Mouse (Mus musculus) heart, postnatal 36 days (tissue): ENCODE measurements around the gene Nxpe5. TPM values are rescaled to one million over a fixed set of nuclear protein-coding genes. Genes with fewer than 3 reads are reported as not detected.
"Not testable (repeated sequence)": the region's sequence is repeated elsewhere in the genome, so short reads cannot be mapped to it uniquely, and the experiment has no call there.

Experiments used
- DNase-seq, 2 experiments: peaks; one replicate each; pipeline ENCODE4 v3.0.0; 2021 to 2022
- intact Hi-C: fragments of 180-260 bp; cut with DNase I; formaldehyde crosslinking; loops from one replicate; pipeline ENCODE4 v1.15.1; 2025
- total RNA-seq, 2 experiments: library from RNA; stranded (reverse); gene quantifications; 2 replicates each; pipeline ENCODE4 v1.2.3; 2021

Nxpe5 gene
- 1 to 10 TPM in 1 of 2 experiments, under 1 TPM in 1; 0.92 to 1.9 TPM for total RNA-seq

DNA sequence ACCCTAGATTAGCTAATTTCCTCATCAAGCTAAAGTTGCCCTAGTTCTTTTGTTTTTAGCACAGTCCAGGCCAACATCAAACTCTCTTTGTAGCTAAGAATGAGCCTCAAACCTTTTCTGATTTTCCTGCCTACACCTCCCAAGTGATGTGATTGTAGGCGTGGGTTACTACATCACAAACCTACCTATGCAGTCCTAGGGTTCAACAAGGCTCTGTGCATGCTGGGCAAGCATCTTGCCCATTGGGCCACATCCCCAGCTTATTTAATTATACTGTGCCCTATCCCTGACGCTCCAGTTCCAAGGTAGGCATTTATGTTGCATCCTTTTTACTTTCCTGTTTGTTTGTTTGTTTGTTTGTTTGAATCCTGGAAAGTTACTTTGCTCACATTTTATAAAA lies at the start of gene Nxpe5:
TSS of gene Nxpe5 (plus strand) at position 199 of the 400 bp plus-strand sequence.
- intact Hi-C loops, result loop anchor here (10.0 kb wide), 1 partner anchor 249 kb away; no protein-coding TSS in a partner anchor
- DNase-seq, result no peak

DNA sequence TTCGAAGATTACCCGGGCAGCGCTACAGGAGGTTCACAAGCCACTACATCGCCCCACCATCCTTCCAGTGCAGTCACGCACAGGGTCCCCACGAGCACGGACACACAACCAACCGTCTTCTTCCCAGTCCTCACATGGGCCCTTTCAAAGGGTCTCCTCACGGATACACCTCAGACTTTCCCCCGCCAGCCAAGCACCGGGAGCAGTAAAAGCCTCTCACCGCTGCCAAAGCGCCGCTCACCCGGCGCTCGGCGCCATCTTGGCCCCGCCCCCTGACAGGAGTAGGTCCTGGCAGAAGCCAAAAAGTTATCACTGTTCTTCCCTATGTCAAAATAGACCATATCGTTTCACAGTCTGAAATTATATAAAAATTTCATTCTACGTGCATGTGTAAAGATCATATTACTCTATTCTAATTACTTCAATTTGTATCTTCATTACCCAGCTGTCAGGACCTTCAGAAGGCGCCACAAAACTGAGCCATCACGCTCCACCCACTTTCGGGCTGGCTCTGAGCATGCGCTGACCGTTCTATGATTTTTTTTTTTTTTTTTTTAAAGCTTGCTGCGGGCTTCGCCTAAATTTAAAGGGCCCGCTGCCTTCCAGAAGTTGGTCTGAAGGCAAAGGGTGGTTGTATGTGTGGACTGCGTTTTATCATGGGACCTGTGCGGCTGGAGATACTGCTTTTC lies 38.6 kb upstream of the Nxpe5 start, which contains the start of the genes Taf6 and Cnpy4:
TSS of gene Taf6 (minus strand) at position 502 of the 689 bp plus-strand sequence.
TSS of gene Cnpy4 (plus strand) at position 536 of the 689 bp plus-strand sequence.
- intact Hi-C loops, result loop anchor here (2.0 kb wide), 2 partner anchors 14 to 26 kb away; partner anchors contain the start of genes Ap4m1, Cops6 and Mcm7
- peak; percentile 83 to 87 for DNase-seq

DNA sequence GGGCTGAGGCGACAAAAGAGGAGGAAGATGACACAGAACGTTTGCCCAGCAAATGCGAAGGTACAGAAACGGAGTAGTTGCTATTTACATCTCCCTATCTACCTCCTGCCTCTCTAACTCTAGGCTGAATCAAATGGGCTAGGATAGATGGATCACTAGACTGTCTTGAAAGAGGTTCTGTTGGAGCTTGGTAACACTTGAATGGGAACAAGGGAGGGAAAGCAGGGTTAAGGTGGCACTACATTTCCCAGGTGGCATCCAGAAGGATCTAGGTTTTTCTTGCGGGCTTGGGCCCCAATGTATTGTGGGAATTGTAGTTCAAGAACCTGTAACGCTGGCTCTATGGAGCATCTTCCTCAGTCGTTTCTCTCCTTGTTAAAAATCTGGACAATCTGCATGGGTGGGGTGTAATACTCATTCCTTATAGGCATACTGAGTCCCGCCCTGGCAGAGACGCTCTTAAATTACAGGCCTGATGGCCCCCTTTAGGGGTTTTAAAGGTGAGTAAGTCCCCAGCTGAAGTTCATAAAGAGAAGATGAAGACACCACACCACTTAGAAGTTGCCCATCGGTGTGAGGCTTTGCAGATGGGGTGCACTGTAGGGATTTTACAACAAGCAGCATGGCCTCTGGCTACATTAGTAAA lies 37.9 kb upstream of the Nxpe5 start:
- intact Hi-C loops, result loop anchor here (2.0 kb wide), 2 partner anchors 15 to 27 kb away; partner anchors contain the start of genes Ap4m1, Cops6 and Mcm7
- peak; percentile 71 to 77 for DNase-seq

DNA sequence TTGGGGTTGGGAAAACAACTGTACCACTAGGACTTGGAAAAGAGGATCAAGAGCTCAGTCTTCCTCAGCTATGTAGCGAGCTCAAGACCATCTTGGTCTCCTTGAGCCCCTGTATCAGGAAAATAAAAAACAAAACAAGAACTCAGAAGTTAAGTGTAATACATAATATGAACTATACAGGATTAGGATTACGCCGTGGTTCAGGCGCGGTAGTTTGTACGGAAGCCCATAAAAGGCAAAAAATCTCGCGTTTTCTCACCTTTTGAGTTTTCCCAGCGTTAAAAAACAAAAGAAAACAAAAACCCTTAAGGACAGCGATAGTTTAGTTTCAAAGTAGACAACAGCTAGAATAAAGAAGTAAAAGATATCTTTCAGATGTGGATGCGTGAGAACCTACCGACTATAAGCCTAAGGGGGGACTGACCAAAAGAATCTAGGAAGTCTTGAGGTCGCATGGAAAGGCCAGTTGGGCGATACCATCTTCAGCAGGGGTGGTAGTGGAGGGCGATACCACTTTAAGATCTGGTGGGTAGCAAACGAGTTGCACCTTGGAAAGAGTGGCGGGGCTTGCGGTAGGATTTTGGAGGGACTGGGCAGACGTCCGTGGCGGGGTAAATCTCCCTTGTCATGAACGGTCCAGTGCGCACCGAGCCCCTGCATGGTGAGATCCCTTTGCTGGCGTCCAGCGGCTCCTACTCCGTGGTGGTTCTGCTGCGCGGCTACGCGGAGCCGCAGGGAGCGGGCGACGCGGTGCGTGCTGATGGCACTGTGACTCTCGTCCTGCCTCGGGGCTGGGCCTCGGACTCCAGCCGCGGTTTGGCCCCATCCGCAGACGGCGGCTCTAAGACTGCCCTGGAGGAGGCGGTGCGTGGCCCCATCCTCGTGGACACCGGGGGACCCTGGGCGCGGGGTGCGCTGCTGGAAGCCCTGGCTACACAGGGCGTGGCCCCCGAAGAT lies 31.6 kb upstream of the Nxpe5 start, which contains the start of gene Mblac1:
TSS of gene Mblac1 (plus strand) at position 544 of the 957 bp plus-strand sequence.
- intact Hi-C loops, result no loop called here
- DNase-seq, result peak; percentile 87 to 91

DNA sequence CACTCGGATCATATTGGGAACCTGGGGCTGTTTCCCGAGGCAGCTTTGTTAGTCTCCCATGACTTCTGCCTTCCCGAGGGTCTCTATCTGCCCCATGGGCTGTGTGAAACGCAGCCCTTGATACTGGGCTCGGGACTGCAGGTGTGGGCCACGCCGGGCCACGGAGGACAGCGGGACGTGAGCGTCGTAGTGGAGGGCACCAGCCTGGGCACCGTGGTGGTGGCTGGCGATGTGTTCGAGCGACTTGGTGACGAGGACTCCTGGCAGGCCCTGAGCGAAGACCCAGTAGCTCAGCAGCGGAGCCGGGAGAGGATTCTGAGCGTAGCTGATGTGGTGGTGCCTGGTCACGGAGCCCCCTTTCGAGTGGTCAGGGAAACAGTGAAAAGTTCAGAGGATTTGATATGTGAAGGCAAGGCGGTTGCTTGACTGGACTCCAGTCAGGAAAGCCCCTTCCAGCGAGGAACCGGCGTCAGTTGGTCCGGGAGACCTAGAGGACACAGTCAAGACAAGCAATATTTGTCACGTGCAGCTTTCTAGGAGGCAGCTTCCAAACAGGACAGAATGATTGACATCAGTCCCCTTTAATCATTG lies 30.8 kb upstream of the Nxpe5 start:
- DNase-seq, result peak in 1 of 2 experiments; percentile 41
- intact Hi-C loops, result no loop called here

DNA sequence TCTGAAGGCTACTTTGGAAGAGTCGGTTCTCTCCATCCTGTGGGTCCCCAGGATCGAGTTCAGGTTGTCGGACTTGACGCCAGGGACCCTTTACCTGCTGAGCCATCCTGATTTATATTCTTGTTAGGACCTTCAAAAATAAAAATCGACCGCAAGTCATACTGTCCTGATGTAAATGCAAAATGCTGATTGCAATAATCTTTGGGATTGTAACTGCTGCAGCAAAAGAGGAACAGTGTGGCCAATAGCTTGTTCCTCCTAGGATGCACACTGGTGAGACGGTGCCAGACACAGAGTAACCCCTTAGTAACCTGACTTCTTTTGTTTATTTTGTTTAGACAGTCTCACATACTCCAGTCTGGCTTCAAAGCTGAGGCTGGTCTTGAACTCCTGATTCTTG lies 30.2 kb upstream of the Nxpe5 start:
- DNase-seq, result no peak
- intact Hi-C loops, result no loop called here

DNA sequence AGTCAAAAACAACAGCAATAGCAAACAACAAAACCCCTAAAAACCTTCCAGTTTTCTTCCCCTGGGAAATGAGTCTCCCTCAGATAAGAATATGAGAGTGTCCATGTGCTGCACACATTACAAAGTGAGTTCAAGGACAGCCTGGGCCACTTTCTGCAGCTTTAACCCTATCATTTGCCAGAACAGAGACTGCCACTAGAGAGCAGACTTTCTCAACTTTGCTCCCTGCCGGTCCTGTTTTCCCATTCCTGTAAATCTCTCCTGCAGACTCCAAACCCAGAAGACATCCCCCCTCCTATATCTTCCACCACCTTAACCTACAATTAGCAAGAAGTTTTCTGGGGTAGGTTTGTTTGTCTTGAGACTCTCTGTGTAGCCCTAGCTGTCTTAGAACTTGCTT lies 26.1 kb upstream of the Nxpe5 start:
- intact Hi-C loops, result no loop called here
- DNase-seq, result no peak

DNA sequence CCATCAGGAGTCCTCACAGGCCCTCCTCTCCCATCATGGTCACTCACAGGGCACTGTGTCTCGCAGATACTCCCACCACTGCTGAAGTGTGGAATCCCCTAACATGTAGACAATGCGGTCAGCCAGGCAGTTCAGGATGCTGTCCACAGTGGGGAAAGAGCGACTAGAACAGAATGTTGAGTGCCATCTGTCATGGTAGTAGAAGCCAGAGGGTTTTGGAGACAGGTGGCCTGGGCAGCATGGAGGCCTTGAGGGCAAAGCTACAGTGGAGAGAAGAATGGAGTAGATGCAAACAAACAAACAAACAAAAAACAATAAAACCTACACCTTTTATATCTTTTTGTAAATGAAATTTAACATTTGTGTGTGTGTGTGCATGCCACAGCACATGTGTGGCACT lies 23.6 kb upstream of the Nxpe5 start:
- intact Hi-C loops, result no loop called here

DNA sequence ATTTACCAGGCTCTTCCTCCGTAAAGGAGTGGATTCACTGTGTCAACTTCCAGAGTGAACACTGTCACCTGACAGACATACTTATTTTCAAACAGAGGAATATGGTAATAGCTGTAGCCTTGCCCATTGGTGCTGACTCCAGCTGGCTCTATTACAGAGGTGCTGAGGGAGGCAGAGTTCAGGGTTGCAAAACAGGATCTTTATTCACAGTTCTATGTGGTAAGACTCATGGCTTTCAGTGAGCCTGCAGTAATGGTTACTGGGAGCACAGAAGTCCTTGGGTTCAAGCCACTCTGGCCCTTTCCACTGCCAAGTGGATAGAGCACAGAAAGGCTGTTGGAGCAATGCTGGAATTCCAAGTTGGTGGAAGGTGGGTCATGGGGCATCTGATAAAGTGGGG lies 18.4 kb upstream of the Nxpe5 start:
- intact Hi-C loops, result no loop called here

More for the DNA sequence above, 23.6 kb upstream of the Nxpe5 start:
- DNase-seq, result no peak

DNA sequence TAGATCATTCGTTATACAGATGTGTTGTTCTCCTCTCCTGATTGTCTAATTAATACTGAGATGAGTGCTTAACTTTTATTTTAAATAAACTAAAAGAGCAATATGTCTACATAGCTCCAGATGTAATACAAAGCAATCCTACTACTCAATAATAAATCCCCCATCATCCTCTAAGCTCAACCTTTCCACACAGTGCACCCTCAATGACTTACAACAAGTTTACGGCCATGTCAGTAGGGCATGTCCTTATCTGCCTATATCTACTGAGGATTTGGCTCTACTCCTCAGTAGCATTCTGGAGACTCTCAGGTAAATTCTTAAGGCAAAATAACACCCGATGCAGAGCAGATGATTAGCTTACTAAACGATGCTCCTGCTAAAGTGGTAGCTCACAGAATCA lies 17.8 kb upstream of the Nxpe5 start:
- DNase-seq, result no peak
- intact Hi-C loops, result loop anchor here (1.0 kb wide), 1 partner anchor 25 kb away; no protein-coding TSS in a partner anchor

More for the DNA sequence above, 18.4 kb upstream of the Nxpe5 start:
- no peak for DNase-seq

DNA sequence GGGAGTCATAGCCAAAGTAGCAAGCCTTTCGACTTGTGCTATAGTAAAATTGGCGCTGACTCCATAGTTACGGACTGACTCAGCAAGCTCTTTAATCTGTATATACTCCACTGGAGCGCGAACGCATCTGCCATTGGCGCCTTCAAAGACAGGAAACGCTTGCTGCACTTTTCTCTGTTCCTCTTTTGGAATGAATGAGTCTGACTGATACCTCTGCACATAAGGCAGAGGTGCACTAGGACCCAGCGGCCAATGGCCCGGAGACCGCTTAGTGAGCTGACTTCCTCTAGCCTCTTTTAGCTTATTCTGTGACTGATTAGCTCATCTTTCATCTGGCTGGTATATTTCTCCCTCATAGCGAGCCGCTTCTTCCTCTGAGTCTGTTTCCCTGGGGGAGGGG lies 9.1 kb upstream of the Nxpe5 start:
- intact Hi-C loops, result loop anchor here (2.0 kb wide), 1 partner anchor 68 kb away; no protein-coding TSS in a partner anchor

DNA sequence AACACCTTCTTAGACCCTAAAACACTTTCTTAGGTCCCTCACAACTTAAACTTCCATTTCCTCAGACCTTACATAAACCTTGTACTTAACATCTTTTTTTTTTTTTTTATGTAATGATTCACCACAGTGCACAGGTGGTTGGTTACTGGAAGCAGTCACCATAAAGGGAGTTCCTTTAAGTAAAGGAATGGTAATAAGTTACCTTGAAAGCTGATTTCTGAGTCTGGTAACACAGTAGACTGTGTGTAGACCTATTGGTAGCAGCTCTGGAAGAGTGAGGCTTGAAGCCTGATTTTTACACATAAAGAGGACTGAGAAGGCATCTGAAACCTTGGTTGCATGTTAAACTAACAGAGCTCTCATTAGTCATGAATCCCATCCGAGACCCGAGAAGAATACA lies 5.8 kb upstream of the Nxpe5 start:
- intact Hi-C loops, result loop anchor here (10.0 kb wide), 1 partner anchor 255 kb away; no protein-coding TSS in a partner anchor
- no peak for DNase-seq

More for the DNA sequence above, 9.1 kb upstream of the Nxpe5 start:
- DNase-seq, result not testable (repeated sequence)

DNA sequence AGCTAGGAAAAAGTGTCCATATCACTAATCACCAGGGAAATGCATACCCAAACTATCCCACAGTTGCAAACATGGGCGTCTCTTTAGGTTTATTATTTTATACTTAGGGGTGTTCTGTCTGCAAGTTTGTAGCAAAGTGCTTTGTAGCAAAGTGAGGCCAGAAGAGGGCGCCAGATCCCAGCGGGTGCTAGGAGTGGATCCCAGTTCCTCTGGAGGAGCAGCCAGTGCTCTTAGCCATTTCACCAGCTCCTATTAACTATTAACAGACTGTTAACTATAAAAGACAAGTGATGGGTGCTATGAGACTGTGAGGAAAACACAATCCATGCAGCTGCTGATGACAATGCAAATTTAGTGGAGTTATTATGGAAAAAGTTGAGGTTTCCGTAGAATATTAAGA lies 3.6 kb upstream of the Nxpe5 start:
- intact Hi-C loops, result loop anchor here (10.0 kb wide), 1 partner anchor 253 kb away; no protein-coding TSS in a partner anchor
- DNase-seq, result peak; percentile 82 to 92

DNA sequence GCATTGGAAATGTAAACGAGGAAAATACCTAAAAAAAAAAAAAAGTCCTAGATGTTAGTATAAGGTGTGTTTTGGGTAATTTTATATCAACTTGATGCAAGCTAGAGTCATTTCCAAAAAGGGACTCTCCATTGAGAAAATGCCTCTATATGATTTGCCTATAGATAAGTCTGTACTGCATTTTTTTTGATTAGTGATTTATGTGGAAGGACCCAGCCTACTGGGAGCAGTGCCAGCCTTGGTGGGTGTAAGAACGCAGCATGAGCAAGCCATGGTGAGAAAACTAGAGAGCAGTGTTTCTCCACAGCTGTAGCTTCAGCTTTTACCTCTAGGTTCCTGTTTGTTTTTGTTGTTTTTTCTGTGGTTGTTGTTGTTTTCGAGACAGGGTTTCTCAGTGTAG lies 2.4 kb upstream of the Nxpe5 start:
- no peak for DNase-seq
- intact Hi-C loops, result loop anchor here (10.0 kb wide), 1 partner anchor 252 kb away; no protein-coding TSS in a partner anchor

DNA sequence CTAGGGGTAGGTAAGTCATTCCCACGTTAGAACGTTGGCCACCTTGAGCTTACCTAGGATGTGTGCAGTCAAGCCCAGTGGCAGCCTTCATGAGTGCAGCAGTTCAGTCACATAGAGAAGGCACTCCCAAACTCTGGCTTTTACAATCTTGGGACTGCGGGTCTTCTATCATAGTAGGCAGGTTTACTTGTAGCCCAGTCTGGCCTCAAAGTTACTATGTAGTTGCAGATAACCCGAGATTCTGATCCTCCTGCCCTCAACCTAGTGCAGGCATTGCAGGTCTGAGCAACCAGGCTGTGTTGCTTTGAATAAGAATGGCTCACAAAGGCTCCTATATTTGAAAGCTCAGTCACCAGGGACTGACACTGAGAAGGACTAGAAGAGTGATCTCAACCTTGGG lies 793 bp downstream of the Nxpe5 start:
- intact Hi-C loops, result loop anchor here (10.0 kb wide), 1 partner anchor 248 kb away; no protein-coding TSS in a partner anchor
- DNase-seq, result no peak

DNA sequence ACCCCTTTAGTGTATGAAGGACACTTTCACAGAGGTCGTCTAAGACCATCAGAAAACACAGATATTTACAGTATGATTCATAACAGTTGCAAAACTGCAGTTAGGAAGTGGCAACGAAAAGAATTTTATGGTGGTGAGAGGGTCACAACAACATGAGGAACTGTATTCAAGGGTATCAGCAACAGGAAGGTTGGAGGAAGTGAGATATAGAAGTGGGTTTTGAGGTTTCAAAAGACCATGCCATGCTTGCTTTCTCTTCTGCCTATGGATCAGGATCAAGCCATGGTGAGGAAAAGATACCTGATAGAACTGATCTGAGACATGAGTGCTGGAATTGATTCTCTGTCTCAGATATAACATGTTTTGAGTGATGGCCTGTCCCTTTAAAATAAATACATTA lies 1.7 kb downstream of the Nxpe5 start:
- intact Hi-C loops, result loop anchor here (10.0 kb wide), 1 partner anchor 247 kb away; no protein-coding TSS in a partner anchor
- no peak for DNase-seq

DNA sequence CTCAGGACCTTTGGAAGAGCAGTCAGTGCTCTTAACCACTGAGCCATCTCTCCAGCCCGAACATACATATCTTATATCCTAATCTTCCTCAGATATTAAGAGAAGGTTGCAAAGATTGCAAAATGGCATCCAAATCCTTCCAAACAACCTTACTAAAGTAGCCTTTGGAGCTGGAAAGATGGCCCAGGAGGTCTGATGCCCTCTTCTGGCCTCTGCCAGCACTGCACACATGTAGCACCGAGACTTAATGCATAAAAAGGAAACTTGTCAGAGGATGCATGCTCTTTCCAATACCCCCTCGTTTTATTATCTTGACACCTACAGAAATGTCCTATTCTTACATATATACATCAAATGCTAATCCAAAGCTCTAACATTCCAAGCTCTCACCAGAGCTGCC lies 2.3 kb downstream of the Nxpe5 start:
- intact Hi-C loops, result loop anchor here (10.0 kb wide), 1 partner anchor 247 kb away; no protein-coding TSS in a partner anchor
- DNase-seq, result peak in 1 of 2 experiments; percentile 47

DNA sequence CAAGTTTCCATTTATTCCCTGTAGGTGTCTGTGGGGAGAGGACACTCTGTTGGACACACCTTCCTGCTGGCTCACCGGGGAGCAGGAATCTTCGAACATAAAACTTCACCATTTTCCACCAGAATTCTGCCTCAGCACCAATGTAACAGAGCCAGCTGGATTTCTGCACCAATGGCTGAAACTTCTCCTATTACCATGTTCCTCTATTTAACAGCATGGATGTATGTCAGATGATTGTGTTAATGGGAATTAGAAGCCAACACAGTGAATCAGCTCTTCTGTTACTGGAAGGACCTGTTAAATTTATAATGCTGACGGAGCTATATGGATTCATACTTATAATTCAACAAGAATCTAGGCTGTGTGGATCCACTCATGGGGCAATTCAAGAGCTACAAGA lies 3.8 kb downstream of the Nxpe5 start:
- no peak for DNase-seq
- intact Hi-C loops, result loop anchor here (10.0 kb wide), 1 partner anchor 245 kb away; no protein-coding TSS in a partner anchor

DNA sequence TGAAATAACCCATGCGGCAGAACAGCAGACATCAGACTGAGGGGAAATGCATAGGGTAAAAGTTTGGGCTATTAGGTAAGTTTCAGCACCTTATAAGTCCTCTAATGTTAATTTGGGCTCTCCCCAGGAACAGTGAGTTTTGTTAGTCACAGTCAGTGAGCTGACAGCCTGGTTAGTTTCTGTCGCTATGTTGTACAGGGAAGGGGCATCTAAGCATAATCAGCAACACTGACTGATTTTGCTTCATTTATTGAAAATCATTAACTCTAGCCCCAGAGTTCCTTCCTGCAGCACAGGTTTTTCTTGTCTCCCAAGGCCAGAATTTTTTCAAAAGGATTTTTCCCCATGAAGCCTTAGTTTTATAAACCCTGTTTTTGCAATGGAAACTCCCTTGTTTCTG lies 8.1 kb downstream of the Nxpe5 start:
- no peak for DNase-seq
- intact Hi-C loops, result loop anchor here (1.0 kb wide), 1 partner anchor 25 kb away; no protein-coding TSS in a partner anchor
